Mouse (Mus musculus): Measurements from ENCODE around the gene Vps13d.

Vps13d gene

GRCm38 (mm10) chr4:144993047-144993917, 201.5 kb downstream of the Vps13d start:
- DNase-seq (ENCODE audit: low read depth, low spot score), result no peak
- no peaks in the 10 kb centered on the region for H3K27me3 ChIP-seq (ENCODE audit: control insufficient read depth, insufficient read depth, low read length, poor library complexity, severe bottlenecking)
- no peaks in the 10 kb centered on the region for H3K36me3 ChIP-seq (ENCODE audit: control insufficient read depth, insufficient read depth, low read length, poor library complexity, severe bottlenecking)

GRCm38 (mm10) chr4:144992413-144992812, 202.4 kb downstream of the Vps13d start:
- no peaks in the 10 kb centered on the region for H3K27me3 ChIP-seq (ENCODE audit: control insufficient read depth, insufficient read depth, low read length, poor library complexity, severe bottlenecking)
- no peak for DNase-seq (ENCODE audit: low read depth, low spot score)
- H3K36me3 ChIP-seq (ENCODE audit: control insufficient read depth, insufficient read depth, low read length, poor library complexity, severe bottlenecking), result no peaks in the 10 kb centered on the region

GRCm38 (mm10) chr4:144988443-144989206, 206.2 kb downstream of the Vps13d start:
- H3K36me3 ChIP-seq (ENCODE audit: control insufficient read depth, insufficient read depth, low read length, poor library complexity, severe bottlenecking), result no peaks in the 10 kb centered on the region
- no peaks in the 10 kb centered on the region for H3K27me3 ChIP-seq (ENCODE audit: control insufficient read depth, insufficient read depth, low read length, poor library complexity, severe bottlenecking)
- no peak for DNase-seq (ENCODE audit: low read depth, low spot score)

GRCm38 (mm10) chr4:144986016-144986805, 208.6 kb downstream of the Vps13d start:
- peak; percentile 26 for DNase-seq (ENCODE audit: low read depth, low spot score)
- no peaks in the 10 kb centered on the region for H3K27me3 ChIP-seq (ENCODE audit: control insufficient read depth, insufficient read depth, low read length, poor library complexity, severe bottlenecking)
- H3K36me3 ChIP-seq (ENCODE audit: control insufficient read depth, insufficient read depth, low read length, poor library complexity, severe bottlenecking), result no peaks in the 10 kb centered on the region

GRCm38 (mm10) chr4:144983821-144984371, 210.9 kb downstream of the Vps13d start:
- Histone ChIP-seq H3K27me3 (ENCODE audit: control insufficient read depth, insufficient read depth, low read length, poor library complexity, severe bottlenecking) (no peaks in the 10 kb centered on the region), H3K36me3 (ENCODE audit: control insufficient read depth, insufficient read depth, low read length, poor library complexity, severe bottlenecking) (no peaks in the 10 kb centered on the region)
- no peak for DNase-seq (ENCODE audit: low read depth, low spot score)

- Histone ChIP-seq H3K27me3 (ENCODE audit: control insufficient read depth, insufficient read depth, low read length, poor library complexity, severe bottlenecking) (no peaks in the 10 kb centered on the region), H3K36me3 (ENCODE audit: control insufficient read depth, insufficient read depth, low read length, poor library complexity, severe bottlenecking) (no peaks in the 10 kb centered on the region)
- no peak for DNase-seq (ENCODE audit: low read depth, low spot score)
Measured at GRCm38 (mm10) chr4:144983228-144983744, 211.5 kb downstream of the Vps13d start.

- DNase-seq (ENCODE audit: low read depth, low spot score), result peak; percentile 49
- Histone ChIP-seq H3K27me3 (ENCODE audit: control insufficient read depth, insufficient read depth, low read length, poor library complexity, severe bottlenecking) (no peaks in the 10 kb centered on the region), H3K36me3 (ENCODE audit: control insufficient read depth, insufficient read depth, low read length, poor library complexity, severe bottlenecking) (no peaks in the 10 kb centered on the region; the same call in 1 of the 2 replicates)
Measured at GRCm38 (mm10) chr4:144980811-144981551, 213.8 kb downstream of the Vps13d start.

GRCm38 (mm10) chr4:144980110-144980509, 214.7 kb downstream of the Vps13d start:
- peak; percentile 12 for DNase-seq (ENCODE audit: low read depth, low spot score)
- no peaks in the 10 kb centered on the region for H3K27me3 ChIP-seq (ENCODE audit: control insufficient read depth, insufficient read depth, low read length, poor library complexity, severe bottlenecking)
- no peaks in the 10 kb centered on the region; the same call in 1 of the 2 replicates for H3K36me3 ChIP-seq (ENCODE audit: control insufficient read depth, insufficient read depth, low read length, poor library complexity, severe bottlenecking)

GRCm38 (mm10) chr4:144978039-144978438, 216.8 kb downstream of the Vps13d start:
- DNase-seq (ENCODE audit: low read depth, low spot score), result no peak
- H3K27me3 ChIP-seq (ENCODE audit: control insufficient read depth, insufficient read depth, low read length, poor library complexity, severe bottlenecking), result no peaks in the 10 kb centered on the region
- H3K36me3 ChIP-seq (ENCODE audit: control insufficient read depth, insufficient read depth, low read length, poor library complexity, severe bottlenecking), result no peaks in the 10 kb centered on the region; the same call in 1 of the 2 replicates

GRCm38 (mm10) chr4:144977057-144977456, 217.7 kb downstream of the Vps13d start:
- DNase-seq (ENCODE audit: low read depth, low spot score), result no peak
- H3K27me3 ChIP-seq (ENCODE audit: control insufficient read depth, insufficient read depth, low read length, poor library complexity, severe bottlenecking), result no peaks in the 10 kb centered on the region

GRCm38 (mm10) chr4:144975505-144975904, 219.3 kb downstream of the Vps13d start:
- peaks cover 2% of the 10 kb centered on the region; the same call in 1 of the 2 replicates for H3K36me3 ChIP-seq (ENCODE audit: control insufficient read depth, insufficient read depth, low read length, poor library complexity, severe bottlenecking)
- no peak for DNase-seq (ENCODE audit: low read depth, low spot score)
- H3K27me3 ChIP-seq (ENCODE audit: control insufficient read depth, insufficient read depth, low read length, poor library complexity, severe bottlenecking), result no peaks in the 10 kb centered on the region

More at GRCm38 (mm10) chr4:144977057-144977456, 217.7 kb downstream of the Vps13d start:
- H3K36me3 ChIP-seq (ENCODE audit: control insufficient read depth, insufficient read depth, low read length, poor library complexity, severe bottlenecking), result peaks cover 2% of the 10 kb centered on the region; the same call in 1 of the 2 replicates

GRCm38 (mm10) chr4:144974458-144974857, 220.3 kb downstream of the Vps13d start:
- Histone ChIP-seq H3K27me3 (ENCODE audit: control insufficient read depth, insufficient read depth, low read length, poor library complexity, severe bottlenecking) (no peaks in the 10 kb centered on the region), H3K36me3 (ENCODE audit: control insufficient read depth, insufficient read depth, low read length, poor library complexity, severe bottlenecking) (peaks cover 2% of the 10 kb centered on the region; the same call in 1 of the 2 replicates)
- DNase-seq (ENCODE audit: low read depth, low spot score), result no peak

- Histone ChIP-seq H3K36me3 (ENCODE audit: control insufficient read depth, insufficient read depth, low read length, poor library complexity, severe bottlenecking) (peaks cover 2% of the 10 kb centered on the region; the same call in 1 of the 2 replicates), H3K27me3 (ENCODE audit: control insufficient read depth, insufficient read depth, low read length, poor library complexity, severe bottlenecking) (no peaks in the 10 kb centered on the region)
- DNase-seq (ENCODE audit: low read depth, low spot score), result peak; percentile 35
Measured at GRCm38 (mm10) chr4:144972948-144973720, 221.7 kb downstream of the Vps13d start.

All from splenic B cell, adult 2 months (primary cell).